Mouse (Mus musculus): ENCODE data around the gene Tmem59. TPM values are rescaled to one million over a fixed set of nuclear protein-coding genes. Genes with fewer than 3 reads are reported as not detected.

The Tmem59 gene
- polyA plus RNA-seq, 1 experiment from 2014 or later: 390 TPM

Other genes starting within 250 kb of the Tmem59 start
- 107 and 113 TPM in 2 replicates for gene Mrpl37, start 111.5 kb upstream of the Tmem59 start, polyA plus RNA-seq (2014; fragmentation: Nextera tagmentation; extraction: Ambion mirVana)
- gene Cyb5rl, start 111.4 kb upstream of the Tmem59 start, polyA plus RNA-seq (2014; fragmentation: Nextera tagmentation; extraction: Ambion mirVana): 2.3 and 5.5 TPM in 2 replicates
- 0.13 and 0.20 TPM in 2 replicates for gene Cdcp2, start 81.5 kb upstream of the Tmem59 start, polyA plus RNA-seq (2014; fragmentation: Nextera tagmentation; extraction: Ambion mirVana)
- 21.1 and 26.4 TPM in 2 replicates for gene Tceanc2, start 717 bp downstream of the Tmem59 start, polyA plus RNA-seq (2014; fragmentation: Nextera tagmentation; extraction: Ambion mirVana)
- not detected in 2 replicates for gene Ldlrad1, start 30.8 kb downstream of the Tmem59 start, polyA plus RNA-seq (2014; fragmentation: Nextera tagmentation; extraction: Ambion mirVana)
- gene Lrrc42, start 75.1 kb downstream of the Tmem59 start, polyA plus RNA-seq (2014; fragmentation: Nextera tagmentation; extraction: Ambion mirVana): 79.1 and 83.0 TPM in 2 replicates
- gene Hspb11, start 75.2 kb downstream of the Tmem59 start, polyA plus RNA-seq (2014; fragmentation: Nextera tagmentation; extraction: Ambion mirVana): 32.0 and 39.3 TPM in 2 replicates
- gene Dio1, start 128.8 kb downstream of the Tmem59 start, polyA plus RNA-seq (2014; fragmentation: Nextera tagmentation; extraction: Ambion mirVana): not detected in 2 replicates
- 46.7 and 47.8 TPM in 2 replicates for gene Yipf1, start 136.0 kb downstream of the Tmem59 start, polyA plus RNA-seq (2014; fragmentation: Nextera tagmentation; extraction: Ambion mirVana)
- gene Ndc1, start 189.4 kb downstream of the Tmem59 start, polyA plus RNA-seq (2014; fragmentation: Nextera tagmentation; extraction: Ambion mirVana): 34.2 and 42.8 TPM in 2 replicates

Measured in hindbrain, embryonic 11.5 days (tissue).